Comparison of ENCODE assay signal across 8 mouse cellular contexts in the genomic region with DNA sequence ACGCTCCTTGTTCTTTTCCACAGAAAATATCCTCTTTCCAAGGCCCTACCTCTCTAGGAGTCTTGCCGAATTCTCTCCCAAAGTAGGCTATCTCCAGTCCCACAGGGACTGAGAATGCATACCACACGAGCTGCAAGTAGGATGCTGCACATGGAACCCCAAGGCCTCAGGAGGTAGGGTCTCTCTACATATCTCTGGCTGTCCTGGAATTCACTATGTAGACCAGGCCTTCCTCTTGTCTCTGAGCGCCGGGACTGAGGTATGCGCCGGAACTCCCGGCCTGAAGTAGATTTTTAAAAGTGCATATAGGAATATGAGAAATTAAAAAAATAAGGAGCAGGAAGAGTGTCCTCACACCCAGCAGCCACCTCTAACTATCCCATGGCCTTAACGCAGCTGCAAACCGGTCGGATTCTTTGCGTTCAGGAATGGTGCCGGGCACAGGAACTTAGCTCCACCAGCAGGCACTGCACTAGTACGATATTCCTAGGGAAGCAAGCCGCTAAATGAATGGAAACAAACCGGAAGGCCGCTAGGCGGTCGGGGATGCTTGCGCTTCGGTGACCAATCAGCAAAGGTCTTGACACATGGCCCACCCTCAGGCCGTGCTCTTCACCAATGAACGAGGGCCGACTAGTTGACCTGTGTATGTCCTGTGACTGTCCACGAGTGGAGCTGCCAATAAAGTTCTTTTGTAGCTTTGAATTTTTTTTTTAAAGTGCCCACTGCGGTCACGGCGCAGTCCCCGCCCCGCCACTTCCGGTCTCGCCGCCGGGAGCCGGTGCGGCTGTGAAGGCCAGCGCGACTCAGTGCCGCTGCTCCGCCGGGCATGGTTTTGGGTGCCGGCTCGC. TPM values are rescaled to one million over a fixed set of nuclear protein-coding genes. Genes with fewer than 3 reads are reported as not detected.
A peak's percentile ranks its signal among the peaks of the same experiment; 100 is the strongest.
DNase-seq lines count a peak whose midpoint lies in the region; ATAC-seq lines count a peak whose summit lies in the region.

TSS of gene Ube2f (plus strand) at position 741 of the 851 bp plus-strand sequence.

- peak; percentile 93 for DNase-seq in CD4-positive, CD25-positive, alpha-beta regulatory T cell, adult 2 months (ENCODE audit: low read depth, low spot score)
- peak; percentile 96 for DNase-seq in fat pad, adult 2 months (ENCODE audit: extremely low read depth, low read depth, low spot score)
- peak; percentile 93 for DNase-seq in kidney, postnatal 10 days
- DNase-seq in natural killer cell, adult 2 months (ENCODE audit: low spot score in 2 of 2), result peak; percentile 88 to 89

- H3K9me3 ChIP-seq in heart, embryonic 13.5 days, result no peaks in the 10 kb centered on the region
- no peaks in the 10 kb centered on the region for H3K9me3 ChIP-seq in liver, embryonic 12.5 days (replicated peaks)
- no peaks in the 10 kb centered on the region for H3K9me3 ChIP-seq in stomach, embryonic 15.5 days

- under 1% methylated on average over 43 of the region's 43 CpGs for WGBS in heart, embryonic 13.5 days
- WGBS in liver, embryonic 12.5 days (ENCODE audit: insufficient replicate concordance), result under 1% methylated on average over 43 of the region's 43 CpGs
- WGBS in stomach, embryonic 15.5 days, result under 1% methylated on average over 43 of the region's 43 CpGs

- peak within 1 kb of the TSS; percentile 98 for H3K27ac ChIP-seq in brown adipose tissue, adult 24 weeks (replicated peaks; ENCODE audit: low read depth, low read length)
- peak within 1 kb of the TSS; percentile 87 for H3K27ac ChIP-seq in heart, embryonic 13.5 days (replicated peaks)
- peak within 1 kb of the TSS; percentile 97 for H3K27ac ChIP-seq in liver, embryonic 12.5 days
- peak within 1 kb of the TSS; percentile 91 for H3K27ac ChIP-seq in stomach, embryonic 15.5 days

- H3K4me2 ChIP-seq in heart, embryonic 13.5 days, result peak within 1 kb of the TSS; percentile 94
- peak within 1 kb of the TSS; percentile 92 for H3K4me2 ChIP-seq in liver, embryonic 12.5 days
- H3K4me2 ChIP-seq in stomach, embryonic 15.5 days, result peak within 1 kb of the TSS; percentile 78

- ATAC-seq in heart, embryonic 13.5 days (ENCODE audit: extremely low read depth, insufficient number of reproducible peaks, low FRiP score, low TSS enrichment), result peak; percentile 98
- ATAC-seq in liver, embryonic 12.5 days, result peak; percentile 93
- ATAC-seq in stomach, embryonic 15.5 days (ENCODE audit: insufficient read depth, low FRiP score, low read depth), result peak; percentile 99

- H3K27me3 ChIP-seq in heart, embryonic 13.5 days (replicated peaks), result no peaks in the 10 kb centered on the region
- no peaks in the 10 kb centered on the region for H3K27me3 ChIP-seq in liver, embryonic 12.5 days (replicated peaks)
- no peaks in the 10 kb centered on the region for H3K27me3 ChIP-seq in stomach, embryonic 15.5 days (replicated peaks)

- H3K9ac ChIP-seq in heart, embryonic 13.5 days, result peak within 1 kb of the TSS; percentile 99
- peak within 1 kb of the TSS; percentile 99 for H3K9ac ChIP-seq in liver, embryonic 12.5 days
- peak within 1 kb of the TSS; percentile 90 for H3K9ac ChIP-seq in stomach, embryonic 15.5 days

- H3K4me3 ChIP-seq in brown adipose tissue, adult 24 weeks (ENCODE audit: insufficient read depth, low read depth, low read length), result peak within 1 kb of the TSS; percentile 88
- H3K4me3 ChIP-seq in heart, embryonic 13.5 days, result peak within 1 kb of the TSS; percentile 99
- peak within 1 kb of the TSS; percentile 99 for H3K4me3 ChIP-seq in liver, embryonic 12.5 days
- H3K4me3 ChIP-seq in stomach, embryonic 15.5 days (replicated peaks), result peak within 1 kb of the TSS; percentile 94

- H3K4me1 ChIP-seq in brown adipose tissue, adult 24 weeks (ENCODE audit: control insufficient read depth, insufficient read depth, insufficient read length, low read length), result peaks cover 15% of the 10 kb centered on the region; the same call in 1 of the 2 replicates
- peaks cover 41% of the 10 kb centered on the region for H3K4me1 ChIP-seq in heart, embryonic 13.5 days
- H3K4me1 ChIP-seq in liver, embryonic 12.5 days, result peaks cover 59% of the 10 kb centered on the region
- H3K4me1 ChIP-seq in stomach, embryonic 15.5 days, result peaks cover 11% of the 10 kb centered on the region

- peaks cover 7% of the 10 kb centered on the region for H3K36me3 ChIP-seq in heart, embryonic 13.5 days
- H3K36me3 ChIP-seq in liver, embryonic 12.5 days, result peaks cover 8% of the 10 kb centered on the region
- no peaks in the 10 kb centered on the region for H3K36me3 ChIP-seq in stomach, embryonic 15.5 days

RNA-seq across cellular contexts. Expression of gene Ube2f, which starts in this region (rescaled TPM):
- 74.2 and 90.4 TPM in 2 replicates for polyA plus RNA-seq in brown adipose tissue, adult 24 weeks (2012; ENCODE audit: insufficient read depth, insufficient read length, missing spikeins)
- polyA plus RNA-seq in heart, embryonic 13.5 days (2015; fragmentation: Nextera tagmentation; extraction: Ambion mirVana), result 61.2 and 64.8 TPM in 2 replicates
- 71.6 and 73.4 TPM in 2 replicates for polyA plus RNA-seq in liver, embryonic 12.5 days (2016; fragmentation: Nextera tagmentation; extraction: Ambion mirVana)
- 66.9 and 68.8 TPM in 2 replicates for polyA plus RNA-seq in stomach, embryonic 15.5 days (2015; fragmentation: Nextera tagmentation; extraction: Ambion mirVana)

Comparison
In these comparisons a context has a peak if more than half of its experiments do, and no peak if none do; other contexts are left out.
1. Peak in every context shown above with its lines: DNase-seq, ATAC-seq, H3K4me3 ChIP-seq and H3K27ac ChIP-seq.